Mouse (Mus musculus): ENCODE data around the gene Prss27. TPM values are rescaled to one million over a fixed set of nuclear protein-coding genes. Genes with fewer than 3 reads are reported as not detected.

Prss27 gene
- polyA plus RNA-seq, 1 experiment = 4.0 TPM

DNA sequence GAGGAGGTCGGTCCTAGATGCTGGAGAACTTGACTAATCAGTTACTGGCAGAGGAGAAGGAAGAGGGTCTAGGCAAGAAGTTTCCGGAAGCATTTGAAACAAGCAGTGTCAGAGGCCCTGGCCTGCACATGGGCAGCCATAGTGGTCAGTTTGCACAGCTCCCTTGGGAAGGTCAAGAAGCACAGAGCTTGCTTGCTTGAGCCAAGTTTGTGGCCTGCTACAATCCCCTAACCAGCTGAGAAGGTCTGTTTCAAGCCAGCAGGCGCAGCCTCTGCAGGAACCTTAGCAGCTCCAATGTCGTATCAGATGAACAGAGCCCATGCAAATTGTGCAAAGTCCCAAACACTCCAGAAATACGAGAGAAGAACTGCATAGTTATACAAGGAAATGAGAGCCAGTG, 10.1 kb downstream of the Prss27 start:
- no peak overlapping the region for H3K4me3 ChIP-seq (ENCODE audit: low read depth, low read length)
- H3K4me1 ChIP-seq (ENCODE audit: control insufficient read depth, insufficient read depth, insufficient read length, low read length) = peaks cover 27% of the 10 kb centered on the region
- no peaks in the 10 kb centered on the region for H3K27me3 ChIP-seq (ENCODE audit: control insufficient read depth, insufficient read depth, low read length)
- WGBS = 68% methylated on average over 5 of the region's 5 CpGs
- TF ChIP-seq POLR2A (IDR thresholded peaks at IDR 0.05; ENCODE audit: low read depth, low read length) (no peak), CTCF (IDR thresholded peaks at IDR 0.05; ENCODE audit: extremely low read depth, insufficient read length, insufficient replicate concordance, low read depth, low read length) (no peak)
- peak overlapping the region; percentile 72; the same call in 1 of the 2 replicates for H3K27ac ChIP-seq (ENCODE audit: insufficient read depth, low read depth, low read length)
- peaks cover 50% of the 10 kb centered on the region for H3K36me3 ChIP-seq (ENCODE audit: control insufficient read depth, insufficient read depth, low read length)

DNA sequence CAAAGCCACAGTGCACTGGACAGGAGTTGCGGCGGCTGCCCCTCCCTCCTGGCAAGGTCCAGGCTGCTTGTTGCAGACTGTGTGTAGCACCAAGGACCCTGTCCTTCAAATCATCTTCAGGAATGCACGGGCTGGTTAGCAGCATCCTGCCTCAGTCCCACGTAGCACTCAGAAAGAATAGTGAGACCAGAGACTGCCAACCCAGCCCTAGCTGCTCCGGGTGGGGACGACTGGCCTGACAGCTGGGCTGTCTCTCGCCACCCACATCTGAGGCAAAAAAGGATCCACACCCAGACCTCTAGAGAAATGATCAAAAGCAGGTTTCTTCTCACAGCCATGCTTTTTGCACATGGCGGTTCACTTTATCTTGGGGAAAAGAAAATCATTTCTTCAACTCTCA, 11.1 kb downstream of the Prss27 start:
- H3K36me3 ChIP-seq (ENCODE audit: control insufficient read depth, insufficient read depth, low read length) = peaks cover 58% of the 10 kb centered on the region
- 88% methylated on average over 8 of the region's 8 CpGs for WGBS
- TF ChIP-seq POLR2A (IDR thresholded peaks at IDR 0.05; ENCODE audit: low read depth, low read length) = no peak
- TF ChIP-seq CTCF (IDR thresholded peaks at IDR 0.05; ENCODE audit: extremely low read depth, insufficient read length, insufficient replicate concordance, low read depth, low read length) = no peak

DNA sequence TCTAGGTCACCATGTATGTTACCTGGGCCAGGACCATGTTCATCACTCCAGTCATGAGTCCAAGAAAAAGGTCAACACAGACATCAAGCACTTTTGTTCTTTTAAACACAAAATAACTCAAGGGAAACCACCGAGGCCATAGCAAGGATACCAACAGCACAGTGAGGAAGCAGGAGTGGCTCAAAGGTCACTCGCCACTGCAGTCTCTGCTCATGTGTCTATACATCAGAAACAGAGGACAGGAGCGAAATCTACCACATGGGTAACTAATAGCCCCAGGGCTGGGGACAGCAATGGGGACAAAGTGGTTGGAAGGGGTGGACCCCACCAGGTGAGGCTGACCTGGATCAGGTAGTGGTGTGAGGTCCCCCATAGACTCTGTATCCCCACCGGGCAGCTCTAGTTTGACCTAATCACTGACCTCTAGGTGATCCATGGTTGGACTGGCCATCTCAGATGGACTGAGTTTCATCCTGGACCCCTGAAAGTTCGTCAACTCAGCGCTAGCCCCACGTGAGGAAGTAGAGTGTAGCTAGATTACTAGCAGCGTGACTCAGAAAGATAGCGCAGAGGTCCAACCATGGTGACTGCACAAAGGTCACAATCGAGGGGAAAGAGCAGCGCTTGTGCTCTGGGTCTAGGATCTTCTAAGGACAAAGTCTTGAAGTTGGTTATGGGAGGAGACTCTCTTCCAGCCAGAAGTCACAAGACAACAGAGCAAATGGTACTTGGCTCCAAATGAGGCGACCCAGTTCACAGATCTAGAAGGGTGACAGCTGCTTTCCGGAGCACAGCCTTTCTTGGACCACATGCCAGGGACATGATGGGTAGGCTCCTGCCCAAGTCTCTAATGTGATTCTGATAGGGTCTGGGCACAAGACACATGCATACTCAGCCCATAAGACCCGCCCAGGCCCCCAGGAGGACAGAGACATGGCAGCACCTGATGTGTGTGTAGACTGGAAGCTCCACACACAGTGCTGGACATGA, 19.0 kb downstream of the Prss27 start:
- no peaks in the 10 kb centered on the region for H3K27me3 ChIP-seq (ENCODE audit: control insufficient read depth, insufficient read depth, low read length)
- 61% methylated on average over 14 of the region's 14 CpGs for WGBS
- peaks cover 79% of the 10 kb centered on the region for H3K36me3 ChIP-seq (ENCODE audit: control insufficient read depth, insufficient read depth, low read length)
- TF ChIP-seq CTCF (IDR thresholded peaks at IDR 0.05; ENCODE audit: extremely low read depth, insufficient read length, insufficient replicate concordance, low read depth, low read length) = no peak
- TF ChIP-seq POLR2A (IDR thresholded peaks at IDR 0.05; ENCODE audit: low read depth, low read length) = 0 out of 2 replicates have a peak, but pooled peaks have one; percentile 23
- peak overlapping the region; percentile 98 for H3K27ac ChIP-seq (ENCODE audit: insufficient read depth, low read depth, low read length)
- H3K4me3 ChIP-seq (ENCODE audit: low read depth, low read length) = no peak overlapping the region
- H3K4me1 ChIP-seq (ENCODE audit: control insufficient read depth, insufficient read depth, insufficient read length, low read length) = peaks cover 34% of the 10 kb centered on the region

More for the DNA sequence above, 11.1 kb downstream of the Prss27 start:
- no peak overlapping the region for H3K27ac ChIP-seq (ENCODE audit: insufficient read depth, low read depth, low read length)
- H3K4me3 ChIP-seq (ENCODE audit: low read depth, low read length) = no peak overlapping the region
- H3K4me1 ChIP-seq (ENCODE audit: control insufficient read depth, insufficient read depth, insufficient read length, low read length) = peaks cover 27% of the 10 kb centered on the region
- no peaks in the 10 kb centered on the region for H3K27me3 ChIP-seq (ENCODE audit: control insufficient read depth, insufficient read depth, low read length)

DNA sequence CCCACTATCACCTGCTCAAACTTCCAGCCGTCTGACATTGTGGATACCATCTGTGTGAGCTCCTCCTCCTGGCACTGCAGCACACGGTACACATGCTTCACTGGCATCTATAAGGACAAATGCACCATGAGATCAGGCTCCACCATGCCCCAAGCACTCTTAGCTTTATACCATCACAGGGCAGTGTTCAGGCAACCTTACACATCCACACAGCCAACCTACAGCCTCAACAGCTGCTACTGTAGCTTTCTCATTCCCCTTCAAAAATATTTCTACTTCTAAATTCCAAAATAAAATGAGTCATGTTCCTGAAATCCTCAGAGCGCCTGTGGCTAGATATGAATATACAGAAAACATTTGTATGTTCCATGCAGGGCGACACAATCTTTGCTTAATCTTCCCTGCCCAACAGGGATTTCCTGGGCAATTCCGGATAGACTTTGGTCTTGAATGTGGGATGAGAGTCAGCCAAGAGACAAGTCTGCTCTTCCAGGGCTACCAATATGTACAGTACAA, 19.8 kb downstream of the Prss27 start:
- Histone ChIP-seq H3K27me3 (ENCODE audit: control insufficient read depth, insufficient read depth, low read length) (no peaks in the 10 kb centered on the region), H3K27ac (ENCODE audit: insufficient read depth, low read depth, low read length) (peak overlapping the region; percentile 93), H3K36me3 (ENCODE audit: control insufficient read depth, insufficient read depth, low read length) (peaks cover 80% of the 10 kb centered on the region), H3K4me1 (ENCODE audit: control insufficient read depth, insufficient read depth, insufficient read length, low read length) (peaks cover 36% of the 10 kb centered on the region), H3K4me3 (ENCODE audit: low read depth, low read length) (no peak overlapping the region)
- TF ChIP-seq CTCF (IDR thresholded peaks at IDR 0.05; ENCODE audit: extremely low read depth, insufficient read length, insufficient replicate concordance, low read depth, low read length) (no peak), POLR2A (IDR thresholded peaks at IDR 0.05; ENCODE audit: low read depth, low read length) (no peak)
- WGBS = 70% methylated on average over 5 of the region's 5 CpGs

DNA sequence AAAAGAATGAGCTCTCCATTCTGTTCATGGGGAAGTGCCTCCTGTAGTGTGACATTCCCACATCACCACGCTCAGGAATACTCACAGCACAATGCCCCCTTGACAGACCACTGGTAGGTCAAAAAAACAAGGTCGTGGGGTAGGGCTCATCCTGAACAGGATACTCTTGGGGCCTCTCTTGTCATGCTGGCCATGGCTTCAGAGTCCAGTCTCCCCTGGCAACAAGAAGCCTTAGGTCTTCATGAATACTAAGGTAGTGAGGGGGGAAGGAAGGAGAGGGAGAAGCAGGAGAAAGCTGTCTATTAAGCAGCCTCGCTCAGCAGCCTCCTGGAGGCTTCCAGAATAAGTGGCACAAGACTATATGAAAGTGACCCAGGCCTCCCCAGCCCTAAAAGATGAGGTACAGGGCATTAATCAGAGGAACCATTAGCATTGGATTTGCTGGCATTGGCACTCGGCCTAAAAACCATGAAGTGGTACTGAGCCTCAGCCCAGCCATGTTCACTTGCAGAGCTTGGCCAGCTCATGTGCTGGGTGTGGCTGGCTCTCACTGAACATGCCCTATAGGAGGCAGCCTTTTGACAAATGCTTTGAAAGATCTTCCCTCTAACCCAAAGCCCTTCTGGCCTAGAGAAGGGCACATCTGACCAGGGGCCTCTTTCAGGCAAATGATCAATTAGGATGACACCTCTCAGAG, 24.7 kb downstream of the Prss27 start:
- Histone ChIP-seq H3K27ac (ENCODE audit: insufficient read depth, low read depth, low read length) (no peak overlapping the region), H3K27me3 (ENCODE audit: control insufficient read depth, insufficient read depth, low read length) (no peaks in the 10 kb centered on the region), H3K4me3 (ENCODE audit: low read depth, low read length) (no peak overlapping the region), H3K36me3 (ENCODE audit: control insufficient read depth, insufficient read depth, low read length) (peaks cover 45% of the 10 kb centered on the region), H3K4me1 (ENCODE audit: control insufficient read depth, insufficient read depth, insufficient read length, low read length) (peaks cover 25% of the 10 kb centered on the region)
- 86% methylated on average over 4 of the region's 4 CpGs for WGBS
- no peak for TF ChIP-seq CTCF (IDR thresholded peaks at IDR 0.05; ENCODE audit: extremely low read depth, insufficient read length, insufficient replicate concordance, low read depth, low read length)
- TF ChIP-seq POLR2A (IDR thresholded peaks at IDR 0.05; ENCODE audit: low read depth, low read length) = no peak

DNA sequence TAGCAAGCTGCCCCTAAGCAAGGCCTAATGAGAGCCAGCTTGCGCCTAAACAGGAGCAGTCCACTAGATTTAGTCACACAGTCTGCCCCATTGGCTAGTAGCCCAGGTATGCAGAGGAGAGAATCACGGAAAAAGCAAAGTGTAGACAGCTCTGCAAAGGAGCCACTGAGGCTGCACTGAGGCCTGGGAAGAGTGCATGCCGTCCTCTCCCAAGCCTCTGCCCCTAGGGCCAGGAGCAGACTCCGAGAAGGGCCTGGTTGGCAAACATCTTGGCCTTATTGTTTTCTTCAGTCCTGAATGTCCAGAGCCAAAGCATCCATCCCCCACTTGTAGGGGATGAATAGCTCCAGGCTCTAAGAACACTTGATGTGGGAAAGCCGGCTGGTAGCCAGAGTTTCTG, 30.3 kb downstream of the Prss27 start:
- Histone ChIP-seq H3K27ac (ENCODE audit: insufficient read depth, low read depth, low read length) (no peak overlapping the region), H3K27me3 (ENCODE audit: control insufficient read depth, insufficient read depth, low read length) (no peaks in the 10 kb centered on the region), H3K4me1 (ENCODE audit: control insufficient read depth, insufficient read depth, insufficient read length, low read length) (peaks cover 6% of the 10 kb centered on the region; the same call in 1 of the 2 replicates), H3K4me3 (ENCODE audit: low read depth, low read length) (no peak overlapping the region), H3K36me3 (ENCODE audit: control insufficient read depth, insufficient read depth, low read length) (peaks cover 12% of the 10 kb centered on the region)
- WGBS = 79% methylated on average over 5 of the region's 5 CpGs
- TF ChIP-seq CTCF (IDR thresholded peaks at IDR 0.05; ENCODE audit: extremely low read depth, insufficient read length, insufficient replicate concordance, low read depth, low read length) (no peak), POLR2A (IDR thresholded peaks at IDR 0.05; ENCODE audit: low read depth, low read length) (no peak)

All from small intestine, adult 2 months (tissue).